Mouse (Mus musculus) lung, postnatal 0 days (tissue): ENCODE measurements around the gene 1700102P08Rik. TPM values are rescaled to one million over a fixed set of nuclear protein-coding genes. Genes with fewer than 3 reads are reported as not detected.

Experiments used
- ATAC-seq: fragments of 200-750 bp; cut with Nextera tagmentation; 2 replicates; pipeline ENCODE4 v1.8.0; 2017; ENCODE audit warnings: moderate library complexity
- DNase-seq: peaks from one replicate; pipeline ENCODE4 v3.0.0-alpha.2; 2016; ENCODE audit warnings: low spot score
- H3K27ac ChIP-seq: fragments of 300-500 bp; sonication (generic); 2 replicates; pipeline ENCODE4 v1.5.1; 2014; ENCODE audit warnings: antibody characterized with exemption, mild to moderate bottlenecking, low read length, mixed read lengths
- H3K27me3 ChIP-seq: fragments of 300-500 bp; sonication (generic); replicated peaks from 2 replicates; pipeline ENCODE4 v1.6.1; 2014; ENCODE audit warnings: low read length, mixed read lengths; ENCODE audit not compliant: insufficient read depth
- H3K36me3 ChIP-seq: fragments of 300-500 bp; sonication (generic); 2 replicates; pipeline ENCODE4 v1.6.1; 2014; ENCODE audit warnings: low read length, mixed read lengths; ENCODE audit not compliant: insufficient read depth
- H3K4me1 ChIP-seq: fragments of 300-500 bp; sonication (generic); 2 replicates; pipeline ENCODE4 v1.6.1; 2014; ENCODE audit warnings: antibody characterized with exemption, low read depth, low read length, mixed read lengths; ENCODE audit not compliant: insufficient read depth
- H3K4me2 ChIP-seq: fragments of 300-500 bp; sonication (generic); replicated peaks from 2 replicates; pipeline ENCODE4 v1.6.1; 2014; ENCODE audit warnings: low read depth, mild to moderate bottlenecking, low read length, moderate library complexity, mixed read lengths
- H3K4me3 ChIP-seq: fragments of 300-500 bp; sonication (generic); 2 replicates; pipeline ENCODE4 v1.5.1; 2014; ENCODE audit warnings: low read depth, low read length
- H3K9ac ChIP-seq: fragments of 300-500 bp; sonication (generic); replicated peaks from 2 replicates; pipeline ENCODE4 v1.6.1; 2014; ENCODE audit warnings: low read depth, mild to moderate bottlenecking
- H3K9me3 ChIP-seq: fragments of 300-500 bp; sonication (generic); 2 replicates; pipeline ENCODE4 v1.6.1; 2016; ENCODE audit warnings: low read length, mixed read lengths
- CTCF ChIP-seq: IDR thresholded peaks from 2 replicates; pipeline ENCODE4 v1.5.1; 2016; ENCODE audit warnings: antibody characterized with exemption, mild to moderate bottlenecking
- EP300 ChIP-seq: IDR thresholded peaks from 2 replicates; pipeline ENCODE4 v1.6.1; 2016; ENCODE audit warnings: antibody characterized with exemption, mild to moderate bottlenecking, control low read depth
- WGBS: fragments of 180-500 bp; shearing (Covaris S2); extraction: QIAGEN DNeasy Blood & Tissue Kit; methylation state at CpG from one replicate; pipeline ENCODE4 v1.1.7; 2014; 5-methylcytosine and 5-hydroxymethylcytosine counted together
- polyA plus RNA-seq: library from polyadenylated mRNA; unstranded; fragments of >200 nt; fragmentation: Nextera tagmentation; extraction: Ambion mirVana; gene quantifications from 2 replicates; pipeline ENCODE4 v1.2.1, GENCODE M21; 2015

1700102P08Rik gene
- polyA plus RNA-seq, 1 experiment from 2014 or later: 0.35 TPM

GRCm38 (mm10) chr9:108348290-108348680 is 44.3 kb upstream of the 1700102P08Rik start:
- Histone ChIP-seq H3K9ac (peak overlapping the region; percentile 78), H3K27me3 (no peaks in the 10 kb centered on the region), H3K36me3 (peaks cover 14% of the 10 kb centered on the region; the same call in 1 of the 2 replicates), H3K9me3 (no peaks in the 10 kb centered on the region), H3K4me1 (peaks cover 5% of the 10 kb centered on the region), H3K4me2 (peak overlapping the region; percentile 73), H3K27ac (peak overlapping the region; percentile 97), H3K4me3 (peak overlapping the region; percentile 83)
- 2% methylated on average over 14 of the region's 14 CpGs for WGBS
- ATAC-seq: no peak
- DNase-seq: peak; percentile 35
- no peak for TF ChIP-seq EP300
- TF ChIP-seq CTCF: no peak

GRCm38 (mm10) chr9:108349727-108350126 is 42.9 kb upstream of the 1700102P08Rik start:
- ATAC-seq: no peak
- Histone ChIP-seq H3K4me2 (no peak overlapping the region), H3K36me3 (peaks cover 23% of the 10 kb centered on the region; the same call in 1 of the 2 replicates), H3K4me1 (peaks cover 5% of the 10 kb centered on the region), H3K4me3 (no peak overlapping the region), H3K27ac (no peak overlapping the region), H3K9me3 (no peaks in the 10 kb centered on the region), H3K27me3 (no peaks in the 10 kb centered on the region), H3K9ac (no peak overlapping the region)
- DNase-seq: no peak
- TF ChIP-seq EP300: no peak
- no peak for TF ChIP-seq CTCF
- WGBS: 91% methylated on average over 4 of the region's 4 CpGs

- H3K4me2 ChIP-seq: no peak overlapping the region
- WGBS: 66% methylated on average over 9 of the region's 9 CpGs
- H3K4me1 ChIP-seq: no peaks in the 10 kb centered on the region
- no peak for DNase-seq
- H3K27ac ChIP-seq: no peak overlapping the region
- peak; percentile 12; the same call in 1 of the 2 replicates for ATAC-seq
- no peak overlapping the region for H3K9ac ChIP-seq
- no peaks in the 10 kb centered on the region for H3K9me3 ChIP-seq
- no peak overlapping the region for H3K4me3 ChIP-seq
- TF ChIP-seq EP300: no peak
- no peak for TF ChIP-seq CTCF
- no peaks in the 10 kb centered on the region for H3K27me3 ChIP-seq
- peaks cover 50% of the 10 kb centered on the region for H3K36me3 ChIP-seq
These were observed 14.4 kb upstream of the 1700102P08Rik start for GRCm38 (mm10) chr9:108378234-108378633.

- H3K9ac ChIP-seq: no peak overlapping the region
- H3K9me3 ChIP-seq: no peaks in the 10 kb centered on the region
- peaks cover 48% of the 10 kb centered on the region for H3K36me3 ChIP-seq
- no peak for DNase-seq
- H3K4me1 ChIP-seq: no peaks in the 10 kb centered on the region
- WGBS: 80% methylated on average over 5 of the region's 5 CpGs
- H3K27me3 ChIP-seq: no peaks in the 10 kb centered on the region
- H3K27ac ChIP-seq: no peak overlapping the region
- H3K4me2 ChIP-seq: no peak overlapping the region
- no peak overlapping the region for H3K4me3 ChIP-seq
- peak; percentile 39 for ATAC-seq
- TF ChIP-seq EP300 (no peak), CTCF (no peak)
These were observed 13.9 kb upstream of the 1700102P08Rik start for GRCm38 (mm10) chr9:108378736-108379135.

GRCm38 (mm10) chr9:108379294-108379693 is 13.3 kb upstream of the 1700102P08Rik start:
- no peak for DNase-seq
- Histone ChIP-seq H3K9ac (no peak overlapping the region), H3K4me2 (no peak overlapping the region), H3K4me3 (no peak overlapping the region), H3K4me1 (no peaks in the 10 kb centered on the region), H3K27ac (no peak overlapping the region), H3K36me3 (peaks cover 45% of the 10 kb centered on the region), H3K27me3 (no peaks in the 10 kb centered on the region), H3K9me3 (no peaks in the 10 kb centered on the region)
- WGBS: 86% methylated on average over 4 of the region's 4 CpGs
- ATAC-seq: 0 out of 2 replicates have a peak, but pooled peaks have one; percentile 10
- TF ChIP-seq CTCF: no peak
- no peak for TF ChIP-seq EP300

- WGBS: 68% methylated on average over 9 of the region's 9 CpGs
- no peak for TF ChIP-seq CTCF
- TF ChIP-seq EP300: peak; percentile 81
These were observed 11.2 kb upstream of the 1700102P08Rik start for GRCm38 (mm10) chr9:108381382-108381781.

GRCm38 (mm10) chr9:108385006-108385405 is 7.6 kb upstream of the 1700102P08Rik start:
- H3K4me3 ChIP-seq: no peak overlapping the region
- H3K4me1 ChIP-seq: no peaks in the 10 kb centered on the region
- no peak for ATAC-seq
- TF ChIP-seq EP300 (no peak), CTCF (no peak)
- peak; percentile 19 for DNase-seq
- H3K9ac ChIP-seq: no peak overlapping the region
- H3K36me3 ChIP-seq: peaks cover 40% of the 10 kb centered on the region
- no peak overlapping the region for H3K4me2 ChIP-seq
- no peaks in the 10 kb centered on the region for H3K27me3 ChIP-seq
- WGBS: 50% methylated on average over 7 of the region's 7 CpGs
- H3K9me3 ChIP-seq: no peaks in the 10 kb centered on the region
- peak overlapping the region; percentile 1; the same call in 1 of the 2 replicates for H3K27ac ChIP-seq

More at GRCm38 (mm10) chr9:108381382-108381781, 11.2 kb upstream of the 1700102P08Rik start:
- H3K27me3 ChIP-seq: no peaks in the 10 kb centered on the region
- H3K4me2 ChIP-seq: no peak overlapping the region
- DNase-seq (peak; percentile 87), ATAC-seq (peak; percentile 83)
- no peak overlapping the region; the same call in 1 of the 2 replicates for H3K27ac ChIP-seq
- H3K4me1 ChIP-seq: no peaks in the 10 kb centered on the region
- H3K9me3 ChIP-seq: no peaks in the 10 kb centered on the region
- H3K4me3 ChIP-seq: no peak overlapping the region
- peaks cover 42% of the 10 kb centered on the region for H3K36me3 ChIP-seq
- H3K9ac ChIP-seq: no peak overlapping the region
